ENCODE assay signal across 8 mouse cellular contexts in the genomic region with DNA sequence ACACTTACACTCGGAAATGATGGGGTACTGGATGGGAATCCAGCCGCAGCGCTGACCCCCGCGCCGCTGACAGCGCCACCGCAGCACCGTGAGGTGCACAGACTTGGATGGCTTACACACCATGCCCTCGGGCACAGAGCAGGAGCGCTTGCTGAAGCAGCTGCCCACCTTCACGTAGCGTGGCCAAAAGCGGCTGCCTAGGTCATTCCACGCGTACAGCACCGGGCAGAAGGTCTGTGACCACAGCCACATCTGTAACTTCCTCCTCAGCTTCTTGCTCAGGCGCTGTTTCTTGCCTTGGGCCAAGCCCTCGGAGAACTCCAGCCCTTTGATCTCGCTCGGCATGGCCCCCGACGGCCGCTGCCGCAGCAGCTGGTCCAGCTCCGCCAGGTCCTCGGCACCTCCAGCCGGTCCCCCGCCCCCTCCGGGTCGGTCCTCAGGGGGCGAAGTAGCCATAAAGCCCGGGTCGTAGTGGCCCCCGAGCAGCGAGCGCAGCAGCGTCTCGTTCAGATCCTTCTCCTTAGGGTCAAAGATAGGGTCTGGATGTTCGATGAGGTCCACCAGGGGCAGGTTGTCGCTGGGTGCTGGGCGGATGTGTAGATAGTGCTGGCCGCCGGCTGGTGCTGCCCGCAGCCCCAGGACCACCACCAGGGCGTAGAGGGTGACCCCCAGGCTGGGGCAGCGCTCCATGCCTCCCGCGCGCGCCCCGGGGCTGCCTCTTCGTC. TPM values are rescaled to one million over a fixed set of nuclear protein-coding genes. Genes with fewer than 3 reads are reported as not detected.
DNase-seq lines count a peak whose midpoint lies in the region; ATAC-seq and TF ChIP-seq lines count a peak whose summit lies in the region.

No protein-coding gene starts in this region.

- intact Hi-C loops in left cerebral cortex, adult 2 months (cut with DNase I): loop anchor here (5.0 to 10.0 kb wide), 3 partner anchors 214 to 623 kb away; a partner anchor contains a TSS

- 3% methylated on average over 53 of the region's 53 CpGs for WGBS in forebrain, postnatal 0 days
- WGBS in kidney, embryonic 15.5 days: under 1% methylated on average over 53 of the region's 53 CpGs

- H3K4me2 ChIP-seq in forebrain, postnatal 0 days (ENCODE audit: low read depth): peak overlapping the region; percentile 90
- H3K4me2 ChIP-seq in kidney, embryonic 15.5 days: peak overlapping the region; percentile 97

- H3K36me3 ChIP-seq in forebrain, postnatal 0 days (ENCODE audit: insufficient read depth): no peaks in the 10 kb centered on the region
- H3K36me3 ChIP-seq in kidney, embryonic 15.5 days: no peaks in the 10 kb centered on the region

- peaks cover 6% of the 10 kb centered on the region; the same call in 1 of the 2 replicates for H3K27me3 ChIP-seq in forebrain, postnatal 0 days (ENCODE audit: insufficient read depth, low read length)
- peaks cover 47% of the 10 kb centered on the region for H3K27me3 ChIP-seq in kidney, embryonic 15.5 days

- DNase-seq in left cerebral cortex, adult 2 months (ENCODE audit: extremely low spot score in 1 of 2, low spot score in 2 of 2): peak in 1 of 2 experiments; percentile 18
- DNase-seq in left cerebral cortex, adult 11 months (ENCODE audit: low spot score): no peak
- DNase-seq in cerebellum, postnatal 25 days: peak; percentile 15 to 24
- no peak for DNase-seq in forebrain, postnatal 0 days
- peak; percentile 29 for DNase-seq in lung, postnatal 10 days
- peak; percentile 19 for DNase-seq in right cerebral cortex, postnatal 4 days
- DNase-seq in urinary bladder, adult 2 months (ENCODE audit: low spot score): no peak

- peak overlapping the region; percentile 61 for H3K9ac ChIP-seq in forebrain, postnatal 0 days
- H3K9ac ChIP-seq in kidney, embryonic 15.5 days: peak overlapping the region; percentile 58

- H3K4me1 ChIP-seq in forebrain, postnatal 0 days (ENCODE audit: insufficient read depth): 0 out of 2 replicates have a peak, but pooled peaks cover 10% of the 10 kb centered on the region
- H3K4me1 ChIP-seq in kidney, embryonic 15.5 days: peaks cover 42% of the 10 kb centered on the region

- ATAC-seq in forebrain, postnatal 0 days: no peak
- ATAC-seq in kidney, embryonic 15.5 days (replicated peaks; ENCODE audit: low FRiP score): no peak

- peak overlapping the region; percentile 69 for H3K4me3 ChIP-seq in left cerebral cortex, adult 2 months
- H3K4me3 ChIP-seq in forebrain, postnatal 0 days (ENCODE audit: low read depth, low read length): peak overlapping the region; percentile 66
- peak overlapping the region; percentile 65 for H3K4me3 ChIP-seq in kidney, embryonic 15.5 days (replicated peaks)

- peak overlapping the region; percentile 74 for H3K27ac ChIP-seq in left cerebral cortex, adult 2 months
- peak overlapping the region; percentile 87 for H3K27ac ChIP-seq in forebrain, postnatal 0 days (ENCODE audit: low read depth, low read length)
- peak overlapping the region; percentile 79 for H3K27ac ChIP-seq in kidney, embryonic 15.5 days

- H3K9me3 ChIP-seq in forebrain, postnatal 0 days (ENCODE audit: low read length): no peaks in the 10 kb centered on the region
- H3K9me3 ChIP-seq in kidney, embryonic 15.5 days (replicated peaks): peaks cover 3% of the 10 kb centered on the region; the same call in 1 of the 2 replicates

- no peak for TF ChIP-seq CTCF in left cerebral cortex, adult 2 months (IDR thresholded peaks at IDR 0.05)
- TF ChIP-seq CTCF in forebrain, postnatal 0 days (IDR thresholded peaks at IDR 0.05; ENCODE audit: low read depth): no peak; the same call in 1 of the 2 replicates

RNA-seq across cellular contexts. Expression of a gene that starts 0.6 kb away (rescaled TPM):
- total RNA-seq in left cerebral cortex, adult 2 months (2021): 10 to 100 TPM; 14.0 to 14.6 TPM
- total RNA-seq in forebrain, postnatal 0 days (2014; rRNA removed): 13.3 and 15.2 TPM in 2 replicates
- polyA plus RNA-seq in forebrain, postnatal 0 days (2015; fragmentation: Nextera tagmentation; extraction: Ambion mirVana): 5.2 TPM in 2 replicates
- polyA plus RNA-seq in kidney, embryonic 15.5 days (2015; fragmentation: Nextera tagmentation; extraction: Ambion mirVana): 0.82 and 1.2 TPM in 2 replicates
- polyA plus RNA-seq in urinary bladder, adult 2 months (2012; rRNA removed): 1.2 and 1.7 TPM in 2 replicates

Comparison
In these comparisons a context has a peak if more than half of its experiments do, and no peak if none do; other contexts are left out.
1. DNase-seq: peak in cerebellum, postnatal 25 days (2 of 2), lung, postnatal 10 days (single experiment) and right cerebral cortex, postnatal 4 days (single experiment); none in left cerebral cortex, adult 11 months (single experiment), forebrain, postnatal 0 days (single experiment) and urinary bladder, adult 2 months (single experiment).
2. Peak in every context shown above with its lines, with median percentiles within 50 percentile points of each other: H3K27ac ChIP-seq and H3K4me3 ChIP-seq.